Mouse (Mus musculus) olfactory bulb, adult 2 months (tissue): ENCODE results near the gene Sf3a3. TPM values are rescaled to one million over a fixed set of nuclear protein-coding genes. Genes with fewer than 3 reads are reported as not detected.
A peak's percentile ranks its signal among the peaks of the same experiment; 100 is the strongest.

Experiments used
- H3K27ac ChIP-seq: fragments of 200-500 bp; 2 replicates; pipeline ENCODE4 v1.5.1; 2012; ENCODE audit warnings: low read depth, low read length; ENCODE audit not compliant: insufficient read depth
- H3K4me1 ChIP-seq: fragments of 200-500 bp; 2 replicates; pipeline ENCODE4 v1.6.1; 2012; ENCODE audit warnings: low read length; ENCODE audit not compliant: control insufficient read depth, insufficient read depth
- H3K4me3 ChIP-seq: fragments of 200-500 bp; 2 replicates; pipeline ENCODE4 v1.5.1; 2012; ENCODE audit warnings: mild to moderate bottlenecking, low read depth, low read length, moderate library complexity; ENCODE audit not compliant: insufficient read depth
- CTCF ChIP-seq: fragments of 200-500 bp; IDR thresholded peaks from 2 replicates; pipeline ENCODE4 v1.5.1; 2012; ENCODE audit warnings: low read depth, mild to moderate bottlenecking, low read length, moderate library complexity; ENCODE audit not compliant: insufficient read depth
- POLR2A ChIP-seq: fragments of 200-500 bp; IDR thresholded peaks from 2 replicates; pipeline ENCODE4 v1.6.1; 2012; ENCODE audit warnings: mild to moderate bottlenecking, low read depth, low read length, moderate library complexity; ENCODE audit not compliant: insufficient read depth
- WGBS: fragments of 180-500 bp; shearing (Covaris S2); methylation state at CpG from one replicate; pipeline ENCODE4 v1.1.7; 2018; 5-methylcytosine and 5-hydroxymethylcytosine counted together
- polyA plus RNA-seq: library from polyadenylated mRNA; stranded (reverse); fragments of >200 nt; gene quantifications from 2 replicates; pipeline ENCODE4 v1.2.4, GENCODE M21; 2012; ENCODE audit warnings: low replicate concordance; ENCODE audit not compliant: missing spikeins, insufficient read depth, insufficient read length

The Sf3a3 gene
- polyA plus RNA-seq, 1 experiment = not detected

DNA sequence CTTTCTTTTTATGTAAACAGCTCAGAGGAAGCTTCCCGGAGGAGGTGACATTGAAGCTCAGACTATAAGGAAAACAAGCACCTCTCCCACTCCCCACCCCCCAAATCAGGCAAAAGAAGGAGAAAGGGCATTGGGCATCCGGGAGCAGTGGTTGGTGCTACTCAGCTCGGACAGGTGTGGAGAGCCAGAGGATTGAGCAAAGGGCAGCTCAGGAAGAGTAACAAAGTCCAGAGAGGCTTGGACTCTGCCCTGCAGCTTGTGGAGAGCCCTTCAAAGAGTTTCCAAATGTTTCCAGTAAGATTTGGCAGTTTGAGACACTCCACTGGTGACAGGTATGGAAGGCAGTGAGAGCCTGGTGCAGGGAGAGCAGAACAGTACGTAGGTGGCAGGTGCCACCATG is 33.3 kb downstream of the Sf3a3 start:
- Histone ChIP-seq H3K4me3 (no peak overlapping the region), H3K4me1 (peaks cover 13% of the 10 kb centered on the region), H3K27ac (no peak overlapping the region)
- TF ChIP-seq CTCF (no peak), POLR2A (no peak)
- 73% methylated on average over 4 of the region's 4 CpGs for WGBS

GRCm38 (mm10) chr4:124751300-124752250 is 37.0 kb downstream of the Sf3a3 start:
- WGBS = under 1% methylated on average over 75 of the region's 75 CpGs
- TF ChIP-seq POLR2A = no peak
- no peak for TF ChIP-seq CTCF
- Histone ChIP-seq H3K4me3 (peak overlapping the region; percentile 74), H3K27ac (no peak overlapping the region), H3K4me1 (peaks cover 18% of the 10 kb centered on the region)

GRCm38 (mm10) chr4:124752281-124753199 is 38.0 kb downstream of the Sf3a3 start:
- peak overlapping the region; percentile 74 for H3K4me3 ChIP-seq
- no peak overlapping the region for H3K27ac ChIP-seq
- H3K4me1 ChIP-seq = peaks cover 18% of the 10 kb centered on the region
- TF ChIP-seq POLR2A = no peak
- no peak for TF ChIP-seq CTCF
- WGBS = 30% methylated on average over 15 of the region's 15 CpGs

DNA sequence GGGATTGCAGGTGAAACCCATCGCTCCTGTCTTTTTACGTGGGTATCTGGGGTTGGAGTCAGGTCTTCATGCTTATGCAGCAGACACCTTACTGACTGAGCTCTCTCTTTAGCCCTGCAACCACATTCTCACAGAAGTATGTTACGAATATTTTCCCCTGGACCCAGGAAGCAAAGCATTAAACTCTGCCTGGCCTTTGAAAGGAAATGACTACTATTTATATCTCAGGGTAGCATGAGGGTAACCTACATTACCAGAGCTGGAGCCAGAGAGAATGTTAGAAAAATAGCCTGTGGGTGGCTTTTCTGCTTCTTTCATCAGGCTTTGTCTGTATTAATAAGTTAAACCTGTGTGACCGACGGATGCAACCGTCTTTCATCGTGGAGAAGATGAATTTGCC is 41.0 kb downstream of the Sf3a3 start:
- H3K27ac ChIP-seq = no peak overlapping the region
- peaks cover 22% of the 10 kb centered on the region for H3K4me1 ChIP-seq
- no peak overlapping the region for H3K4me3 ChIP-seq
- TF ChIP-seq POLR2A (no peak), CTCF (no peak)
- WGBS = 47% methylated on average over 7 of the region's 7 CpGs

- no peak for TF ChIP-seq CTCF
- no peak for TF ChIP-seq POLR2A
- WGBS = 86% methylated on average over 7 of the region's 7 CpGs
- Histone ChIP-seq H3K4me3 (no peak overlapping the region), H3K27ac (no peak overlapping the region), H3K4me1 (peaks cover 10% of the 10 kb centered on the region)
Observed at GRCm38 (mm10) chr4:124759305-124759811, 44.8 kb downstream of the Sf3a3 start.

DNA sequence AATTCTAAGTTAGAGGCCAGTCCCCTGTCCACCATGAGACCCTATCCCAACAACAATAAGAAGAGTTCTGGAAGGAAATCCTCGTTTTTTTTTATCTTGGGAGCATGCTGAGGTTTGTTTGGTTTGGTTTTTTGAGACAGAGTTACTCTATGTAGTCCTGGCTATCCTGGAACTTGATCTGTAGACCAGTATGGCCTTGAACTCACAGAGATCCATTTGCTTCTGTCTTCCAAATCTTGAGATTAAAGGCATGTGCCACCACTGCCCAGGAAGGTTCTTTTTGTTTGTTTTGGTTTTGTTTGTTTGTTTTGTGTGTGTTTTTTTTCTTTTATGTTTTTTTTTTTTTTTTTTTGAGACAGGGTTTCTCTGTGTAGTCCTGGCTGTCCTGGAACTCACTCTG is 46.6 kb downstream of the Sf3a3 start:
- Histone ChIP-seq H3K4me3 (no peak overlapping the region), H3K27ac (no peak overlapping the region), H3K4me1 (peaks cover 10% of the 10 kb centered on the region)
- TF ChIP-seq POLR2A (no peak), CTCF (no peak)
- WGBS = 58% methylated on average over 1 of the region's 1 CpGs

GRCm38 (mm10) chr4:124762858-124763452 is 48.4 kb downstream of the Sf3a3 start:
- Histone ChIP-seq H3K4me3 (no peak overlapping the region), H3K27ac (no peak overlapping the region), H3K4me1 (peaks cover 16% of the 10 kb centered on the region)
- TF ChIP-seq CTCF (no peak), POLR2A (no peak)
- 90% methylated on average over 6 of the region's 6 CpGs for WGBS

- Histone ChIP-seq H3K4me3 (no peak overlapping the region), H3K4me1 (peaks cover 12% of the 10 kb centered on the region), H3K27ac (peak overlapping the region; percentile 50; the same call in 1 of the 2 replicates)
- TF ChIP-seq CTCF (no peak), POLR2A (no peak)
- 41% methylated on average over 23 of the region's 23 CpGs for WGBS
Observed at GRCm38 (mm10) chr4:124765802-124766565, 51.4 kb downstream of the Sf3a3 start.
